Mouse (Mus musculus): ENCODE data around the gene Cnr2. TPM values are rescaled to one million over a fixed set of nuclear protein-coding genes. Genes with fewer than 3 reads are reported as not detected.
"Not testable (repeated sequence)": the region's sequence is repeated elsewhere in the genome, so short reads cannot be mapped to it uniquely, and the experiment has no call there.

Gene Cnr2
- polyA plus RNA-seq, 1 experiment = not detected

GRCm38 (mm10) chr4:135935502-135935901 is 40.3 kb downstream of the Cnr2 start:
- Histone ChIP-seq H3K4me2 (ENCODE audit: low read depth) (no peak overlapping the region), H3K79me2 (ENCODE audit: control insufficient read depth, insufficient read depth) (no peaks in the 10 kb centered on the region), H3K4me3 (no peak overlapping the region), H3K27me3 (ENCODE audit: control insufficient read depth, insufficient read depth, insufficient read length) (no peaks in the 10 kb centered on the region), H3ac (ENCODE audit: control insufficient read depth, insufficient read length) (no peak overlapping the region), H3K36me3 (ENCODE audit: control insufficient read depth, insufficient read depth) (peaks cover 11% of the 10 kb centered on the region)
- TF ChIP-seq CEBPB (IDR thresholded peaks at IDR 0.05; ENCODE audit: insufficient read depth, poor library complexity, severe bottlenecking) (no peak), MAX (IDR thresholded peaks at IDR 0.05; ENCODE audit: low read depth) (no peak), MYOG (IDR thresholded peaks at IDR 0.05; ENCODE audit: control insufficient read depth in 1 of 3, insufficient read depth in 1 of 3, insufficient read length in 2 of 3, low read depth in 2 of 3) (no peak), SRF (IDR thresholded peaks at IDR 0.05; ENCODE audit: control insufficient read depth, insufficient read length, low read depth) (no peak)

- TF ChIP-seq CEBPB (IDR thresholded peaks at IDR 0.05; ENCODE audit: insufficient read depth, poor library complexity, severe bottlenecking) = no peak
- TF ChIP-seq REST (IDR thresholded peaks at IDR 0.05; ENCODE audit: insufficient read depth, insufficient read length) = no peak
- no peak for TF ChIP-seq MYOD1 (IDR thresholded peaks at IDR 0.05; ENCODE audit: control insufficient read depth in 1 of 3, insufficient read length in 2 of 3, low read depth in 2 of 3)
- no peak for TF ChIP-seq MAX (IDR thresholded peaks at IDR 0.05; ENCODE audit: low read depth)
- no peak for TF ChIP-seq TCF12 (IDR thresholded peaks at IDR 0.05; ENCODE audit: insufficient read depth, poor library complexity, severe bottlenecking)
- TF ChIP-seq E2F4 (IDR thresholded peaks at IDR 0.05; ENCODE audit: insufficient read depth) = no peak
- no peak for TF ChIP-seq POLR2A (IDR thresholded peaks at IDR 0.05; ENCODE audit: insufficient read length, low read depth)
- TF ChIP-seq POLR2AphosphoS2 (IDR thresholded peaks at IDR 0.05; ENCODE audit: insufficient read length, low read depth) = no peak
- TF ChIP-seq MYOG (IDR thresholded peaks at IDR 0.05; ENCODE audit: control insufficient read depth in 1 of 3, insufficient read depth in 1 of 3, insufficient read length in 2 of 3, low read depth in 2 of 3) = no peak
- no peak for TF ChIP-seq TCF3 (IDR thresholded peaks at IDR 0.05; ENCODE audit: insufficient read length, low read depth)
- no peak for TF ChIP-seq SRF (IDR thresholded peaks at IDR 0.05; ENCODE audit: control insufficient read depth, insufficient read length, low read depth)
- TF ChIP-seq USF1 (IDR thresholded peaks at IDR 0.05; ENCODE audit: low read depth) = no peak
- Histone ChIP-seq H3ac (ENCODE audit: control insufficient read depth, insufficient read length) (no peak overlapping the region), H3K4me3 (no peak overlapping the region), H3K79me2 (ENCODE audit: control insufficient read depth, insufficient read depth) (no peaks in the 10 kb centered on the region), H3K4me2 (ENCODE audit: low read depth) (no peak overlapping the region), H3K36me3 (ENCODE audit: control insufficient read depth, insufficient read depth) (peaks cover 5% of the 10 kb centered on the region), H3K27me3 (ENCODE audit: control insufficient read depth, insufficient read depth, insufficient read length) (no peaks in the 10 kb centered on the region)
These were observed 43.7 kb downstream of the Cnr2 start for GRCm38 (mm10) chr4:135938858-135939257.

DNA sequence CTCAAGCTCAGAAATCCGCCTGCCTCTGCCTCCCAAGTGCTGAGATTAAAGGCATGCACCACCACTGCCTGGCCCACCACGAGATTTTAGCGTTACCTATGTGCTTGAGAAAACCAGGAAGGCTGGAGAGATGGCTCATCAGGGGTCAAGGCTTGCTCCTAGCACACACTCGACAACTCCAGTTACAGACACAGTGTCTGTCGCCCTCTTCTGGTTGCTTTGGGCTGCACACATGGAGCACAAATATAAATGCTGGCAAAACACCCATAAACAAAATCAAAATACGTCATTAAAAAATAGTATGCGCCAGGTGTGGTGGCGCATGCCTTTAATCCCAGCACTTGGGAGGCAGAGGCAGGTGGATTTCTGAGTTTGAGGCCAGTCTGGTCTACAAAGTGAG is 45.8 kb downstream of the Cnr2 start:
- not testable (repeated sequence) for H3ac ChIP-seq (ENCODE audit: control insufficient read depth, insufficient read length); H3K36me3 ChIP-seq (ENCODE audit: control insufficient read depth, insufficient read depth); H3K4me2 ChIP-seq (ENCODE audit: low read depth); H3K27me3 ChIP-seq (ENCODE audit: control insufficient read depth, insufficient read depth, insufficient read length); H3K79me2 ChIP-seq (ENCODE audit: control insufficient read depth, insufficient read depth); H3K4me3 ChIP-seq

GRCm38 (mm10) chr4:135942193-135942592 is 47.0 kb downstream of the Cnr2 start:
- TF ChIP-seq MYOD1 (IDR thresholded peaks at IDR 0.05; ENCODE audit: control insufficient read depth in 1 of 3, insufficient read length in 2 of 3, low read depth in 2 of 3) (no peak), POLR2AphosphoS2 (IDR thresholded peaks at IDR 0.05; ENCODE audit: insufficient read length, low read depth) (no peak), TCF3 (IDR thresholded peaks at IDR 0.05; ENCODE audit: insufficient read length, low read depth) (no peak), SRF (IDR thresholded peaks at IDR 0.05; ENCODE audit: control insufficient read depth, insufficient read length, low read depth) (no peak), USF1 (IDR thresholded peaks at IDR 0.05; ENCODE audit: low read depth) (no peak), MAX (IDR thresholded peaks at IDR 0.05; ENCODE audit: low read depth) (no peak), E2F4 (IDR thresholded peaks at IDR 0.05; ENCODE audit: insufficient read depth) (no peak), POLR2A (IDR thresholded peaks at IDR 0.05; ENCODE audit: insufficient read length, low read depth) (no peak), MYOG (IDR thresholded peaks at IDR 0.05; ENCODE audit: control insufficient read depth in 1 of 3, insufficient read depth in 1 of 3, insufficient read length in 2 of 3, low read depth in 2 of 3) (no peak), REST (IDR thresholded peaks at IDR 0.05; ENCODE audit: insufficient read depth, insufficient read length) (no peak), TCF12 (IDR thresholded peaks at IDR 0.05; ENCODE audit: insufficient read depth, poor library complexity, severe bottlenecking) (no peak), CEBPB (IDR thresholded peaks at IDR 0.05; ENCODE audit: insufficient read depth, poor library complexity, severe bottlenecking) (no peak)
- no peak overlapping the region for H3K4me3 ChIP-seq
- H3ac ChIP-seq (ENCODE audit: control insufficient read depth, insufficient read length) = no peak overlapping the region
- no peak overlapping the region for H3K4me2 ChIP-seq (ENCODE audit: low read depth)
- peaks cover 8% of the 10 kb centered on the region for H3K79me2 ChIP-seq (ENCODE audit: control insufficient read depth, insufficient read depth)
- no peaks in the 10 kb centered on the region for H3K27me3 ChIP-seq (ENCODE audit: control insufficient read depth, insufficient read depth, insufficient read length)
- no peaks in the 10 kb centered on the region for H3K36me3 ChIP-seq (ENCODE audit: control insufficient read depth, insufficient read depth)

GRCm38 (mm10) chr4:135943389-135943788 is 48.2 kb downstream of the Cnr2 start:
- TF ChIP-seq TCF3 (IDR thresholded peaks at IDR 0.05; ENCODE audit: insufficient read length, low read depth) = no peak
- no peak for TF ChIP-seq MAX (IDR thresholded peaks at IDR 0.05; ENCODE audit: low read depth)
- H3K4me2 ChIP-seq (ENCODE audit: low read depth) = no peak overlapping the region
- H3K79me2 ChIP-seq (ENCODE audit: control insufficient read depth, insufficient read depth) = peaks cover 18% of the 10 kb centered on the region
- H3K4me3 ChIP-seq = no peak overlapping the region
- H3K27me3 ChIP-seq (ENCODE audit: control insufficient read depth, insufficient read depth, insufficient read length) = no peaks in the 10 kb centered on the region
- H3K36me3 ChIP-seq (ENCODE audit: control insufficient read depth, insufficient read depth) = no peaks in the 10 kb centered on the region
- no peak overlapping the region for H3ac ChIP-seq (ENCODE audit: control insufficient read depth, insufficient read length)

GRCm38 (mm10) chr4:135945706-135946105 is 50.5 kb downstream of the Cnr2 start:
- no peaks in the 10 kb centered on the region for H3K27me3 ChIP-seq (ENCODE audit: control insufficient read depth, insufficient read depth, insufficient read length)
- TF ChIP-seq POLR2AphosphoS2 (IDR thresholded peaks at IDR 0.05; ENCODE audit: insufficient read length, low read depth) = no peak
- TF ChIP-seq SRF (IDR thresholded peaks at IDR 0.05; ENCODE audit: control insufficient read depth, insufficient read length, low read depth) = no peak
- no peak for TF ChIP-seq TCF3 (IDR thresholded peaks at IDR 0.05; ENCODE audit: insufficient read length, low read depth)
- no peak for TF ChIP-seq CEBPB (IDR thresholded peaks at IDR 0.05; ENCODE audit: insufficient read depth, poor library complexity, severe bottlenecking)
- H3ac ChIP-seq (ENCODE audit: control insufficient read depth, insufficient read length) = no peak overlapping the region
- peaks cover 18% of the 10 kb centered on the region for H3K79me2 ChIP-seq (ENCODE audit: control insufficient read depth, insufficient read depth)
- H3K4me3 ChIP-seq = peak overlapping the region; percentile 91
- peak overlapping the region; percentile 82 for H3K4me2 ChIP-seq (ENCODE audit: low read depth)
- no peaks in the 10 kb centered on the region for H3K36me3 ChIP-seq (ENCODE audit: control insufficient read depth, insufficient read depth)

All from myocyte (in vitro differentiated cells).